Mouse (Mus musculus): ENCODE data around the gene Siae. TPM values are rescaled to one million over a fixed set of nuclear protein-coding genes. Genes with fewer than 3 reads are reported as not detected.

Gene Siae
- polyA plus RNA-seq, 1 experiment from 2014 or later = 12.1 TPM

- no peak overlapping the region for H3K4me2 ChIP-seq (ENCODE audit: low read depth, low read length)
- H3K27ac ChIP-seq (ENCODE audit: low read depth, low read length) = no peak overlapping the region
- H3K4me3 ChIP-seq (ENCODE audit: low read depth, low read length) = no peak overlapping the region
- WGBS = 75% methylated on average over 3 of the region's 3 CpGs
- H3K4me1 ChIP-seq (ENCODE audit: control insufficient read depth, insufficient read depth, low read length) = no peaks in the 10 kb centered on the region
- no peak overlapping the region for H3K9ac ChIP-seq (replicated peaks; ENCODE audit: low read depth, low read length)
- H3K27me3 ChIP-seq (ENCODE audit: control insufficient read depth, insufficient read depth, low read length) = no peaks in the 10 kb centered on the region
- no peak for ATAC-seq (ENCODE audit: low read depth)
- H3K9me3 ChIP-seq (ENCODE audit: control insufficient read depth, low read length) = no peaks in the 10 kb centered on the region
- H3K36me3 ChIP-seq (ENCODE audit: control insufficient read depth, insufficient read depth, low read length) = no peaks in the 10 kb centered on the region
Observed at GRCm38 (mm10) chr9:37687288-37687940, 131.9 kb downstream of the Siae start.

GRCm38 (mm10) chr9:37687941-37688303 is 132.4 kb downstream of the Siae start:
- H3K4me1 ChIP-seq (ENCODE audit: control insufficient read depth, insufficient read depth, low read length) = no peaks in the 10 kb centered on the region
- no peaks in the 10 kb centered on the region for H3K9me3 ChIP-seq (ENCODE audit: control insufficient read depth, low read length)
- H3K4me3 ChIP-seq (ENCODE audit: low read depth, low read length) = no peak overlapping the region
- H3K36me3 ChIP-seq (ENCODE audit: control insufficient read depth, insufficient read depth, low read length) = no peaks in the 10 kb centered on the region
- no peak for ATAC-seq (ENCODE audit: low read depth)
- no peak overlapping the region for H3K27ac ChIP-seq (ENCODE audit: low read depth, low read length)
- no peak overlapping the region for H3K9ac ChIP-seq (replicated peaks; ENCODE audit: low read depth, low read length)
- no peak overlapping the region for H3K4me2 ChIP-seq (ENCODE audit: low read depth, low read length)
- no peaks in the 10 kb centered on the region for H3K27me3 ChIP-seq (ENCODE audit: control insufficient read depth, insufficient read depth, low read length)
- WGBS = 54% methylated on average over 3 of the region's 3 CpGs

GRCm38 (mm10) chr9:37689970-37690686 is 134.6 kb downstream of the Siae start:
- H3K9ac ChIP-seq (replicated peaks; ENCODE audit: low read depth, low read length) = no peak overlapping the region
- WGBS = 54% methylated on average over 5 of the region's 5 CpGs
- H3K36me3 ChIP-seq (ENCODE audit: control insufficient read depth, insufficient read depth, low read length) = no peaks in the 10 kb centered on the region
- no peaks in the 10 kb centered on the region for H3K27me3 ChIP-seq (ENCODE audit: control insufficient read depth, insufficient read depth, low read length)
- peak; percentile 44; the same call in 1 of the 2 replicates for ATAC-seq (ENCODE audit: low read depth)
- H3K4me3 ChIP-seq (ENCODE audit: low read depth, low read length) = no peak overlapping the region
- no peaks in the 10 kb centered on the region for H3K9me3 ChIP-seq (ENCODE audit: control insufficient read depth, low read length)
- H3K4me1 ChIP-seq (ENCODE audit: control insufficient read depth, insufficient read depth, low read length) = no peaks in the 10 kb centered on the region
- no peak overlapping the region for H3K27ac ChIP-seq (ENCODE audit: low read depth, low read length)
- H3K4me2 ChIP-seq (ENCODE audit: low read depth, low read length) = no peak overlapping the region

Other genes starting within 250 kb of the Siae start
- 7.4 and 8.7 TPM in 2 replicates for gene Ccdc15, start 207.3 kb upstream of the Siae start, polyA plus RNA-seq (2014; fragmentation: Nextera tagmentation; extraction: Ambion mirVana)
- 10.5 and 20.8 TPM in 2 replicates for gene Hepacam, start 188.3 kb upstream of the Siae start, polyA plus RNA-seq (2014; fragmentation: Nextera tagmentation; extraction: Ambion mirVana)
- gene Robo4, start 153.8 kb upstream of the Siae start, polyA plus RNA-seq (2014; fragmentation: Nextera tagmentation; extraction: Ambion mirVana) = 2.4 and 3.7 TPM in 2 replicates
- 13.6 and 25.1 TPM in 2 replicates for gene Robo3, start 122.5 kb upstream of the Siae start, polyA plus RNA-seq (2014; fragmentation: Nextera tagmentation; extraction: Ambion mirVana)
- 36.2 and 39.5 TPM in 2 replicates for gene Msantd2, start 66.4 kb upstream of the Siae start, polyA plus RNA-seq (2014; fragmentation: Nextera tagmentation; extraction: Ambion mirVana)
- 24.0 and 42.5 TPM in 2 replicates for gene Esam, start 27.6 kb upstream of the Siae start, polyA plus RNA-seq (2014; fragmentation: Nextera tagmentation; extraction: Ambion mirVana)
- gene Vsig2, start 16.4 kb upstream of the Siae start, polyA plus RNA-seq (2014; fragmentation: Nextera tagmentation; extraction: Ambion mirVana) = 0.76 and 1.1 TPM in 2 replicates
- gene Nrgn, start 2.8 kb upstream of the Siae start, polyA plus RNA-seq (2014; fragmentation: Nextera tagmentation; extraction: Ambion mirVana) = 3.5 and 6.9 TPM in 2 replicates
- gene Spa17, start 58.0 kb downstream of the Siae start, polyA plus RNA-seq (2014; fragmentation: Nextera tagmentation; extraction: Ambion mirVana) = 10.5 and 11.2 TPM in 2 replicates
- 81.4 and 94.0 TPM in 2 replicates for gene Tbrg1, start 101.6 kb downstream of the Siae start, polyA plus RNA-seq (2014; fragmentation: Nextera tagmentation; extraction: Ambion mirVana)
- not detected in 2 replicates for gene Panx3, start 113.5 kb downstream of the Siae start, polyA plus RNA-seq (2014; fragmentation: Nextera tagmentation; extraction: Ambion mirVana)
- gene Olfr160, start 160.6 kb downstream of the Siae start, polyA plus RNA-seq (2014; fragmentation: Nextera tagmentation; extraction: Ambion mirVana) = not detected in 2 replicates
- not detected in 2 replicates for gene Olfr874, start 189.4 kb downstream of the Siae start, polyA plus RNA-seq (2014; fragmentation: Nextera tagmentation; extraction: Ambion mirVana)
- gene Olfr875, start 216.2 kb downstream of the Siae start, polyA plus RNA-seq (2014; fragmentation: Nextera tagmentation; extraction: Ambion mirVana) = not detected in 2 replicates
- gene Olfr876, start 247.3 kb downstream of the Siae start, polyA plus RNA-seq (2014; fragmentation: Nextera tagmentation; extraction: Ambion mirVana) = not detected in 2 replicates